Mouse (Mus musculus): ENCODE measurements around the gene Gm16253. TPM values are rescaled to one million over a fixed set of nuclear protein-coding genes. Genes with fewer than 3 reads are reported as not detected.
"Not testable (repeated sequence)": the region's sequence is repeated elsewhere in the genome, so short reads cannot be mapped to it uniquely, and the experiment has no call there.

The Gm16253 gene
- polyA plus RNA-seq, 1 experiment = not detected

GRCm38 (mm10) chr3:96602704-96603084 is 25.9 kb downstream of the Gm16253 start:
- Histone ChIP-seq H3K27ac (ENCODE audit: insufficient read depth, low read depth, low read length) (peak overlapping the region; percentile 34; the same call in 1 of the 2 replicates), H3K4me3 (ENCODE audit: low read depth, low read length) (no peak overlapping the region), H3K4me1 (ENCODE audit: control insufficient read depth, insufficient read depth, insufficient read length, low read length) (peaks cover 8% of the 10 kb centered on the region; the same call in 1 of the 2 replicates), H3K36me3 (ENCODE audit: control insufficient read depth, insufficient read depth, low read length) (no peaks in the 10 kb centered on the region), H3K27me3 (ENCODE audit: control insufficient read depth, insufficient read depth, low read length) (peaks cover 30% of the 10 kb centered on the region)
- 31% methylated on average over 5 of the region's 5 CpGs for WGBS
- TF ChIP-seq POLR2A (IDR thresholded peaks at IDR 0.05; ENCODE audit: low read depth, low read length) (no peak), CTCF (IDR thresholded peaks at IDR 0.05; ENCODE audit: extremely low read depth, insufficient read length, insufficient replicate concordance, low read depth, low read length) (no peak)

GRCm38 (mm10) chr3:96603311-96603710 is 26.5 kb downstream of the Gm16253 start:
- no peak overlapping the region for H3K27ac ChIP-seq (ENCODE audit: insufficient read depth, low read depth, low read length)
- no peaks in the 10 kb centered on the region for H3K36me3 ChIP-seq (ENCODE audit: control insufficient read depth, insufficient read depth, low read length)
- H3K27me3 ChIP-seq (ENCODE audit: control insufficient read depth, insufficient read depth, low read length) = peaks cover 24% of the 10 kb centered on the region
- peaks cover 4% of the 10 kb centered on the region; the same call in 1 of the 2 replicates for H3K4me1 ChIP-seq (ENCODE audit: control insufficient read depth, insufficient read depth, insufficient read length, low read length)
- TF ChIP-seq POLR2A (IDR thresholded peaks at IDR 0.05; ENCODE audit: low read depth, low read length) (no peak), CTCF (IDR thresholded peaks at IDR 0.05; ENCODE audit: extremely low read depth, insufficient read length, insufficient replicate concordance, low read depth, low read length) (no peak)
- 63% methylated on average over 5 of the region's 5 CpGs for WGBS
- H3K4me3 ChIP-seq (ENCODE audit: low read depth, low read length) = no peak overlapping the region

- H3K27me3 ChIP-seq (ENCODE audit: control insufficient read depth, insufficient read depth, low read length); H3K36me3 ChIP-seq (ENCODE audit: control insufficient read depth, insufficient read depth, low read length); H3K4me1 ChIP-seq (ENCODE audit: control insufficient read depth, insufficient read depth, insufficient read length, low read length); H3K27ac ChIP-seq (ENCODE audit: insufficient read depth, low read depth, low read length); H3K4me3 ChIP-seq (ENCODE audit: low read depth, low read length): not testable (repeated sequence)
- 86% methylated on average over 4 of the region's 4 CpGs for WGBS
Observed at GRCm38 (mm10) chr3:96606007-96606406, 29.2 kb downstream of the Gm16253 start.

GRCm38 (mm10) chr3:96606618-96607017 is 29.8 kb downstream of the Gm16253 start:
- 0 out of 2 replicates have a peak, but pooled peaks cover 5% of the 10 kb centered on the region for H3K27me3 ChIP-seq (ENCODE audit: control insufficient read depth, insufficient read depth, low read length)
- no peak overlapping the region for H3K27ac ChIP-seq (ENCODE audit: insufficient read depth, low read depth, low read length)
- WGBS = 86% methylated on average over 4 of the region's 4 CpGs
- no peaks in the 10 kb centered on the region for H3K4me1 ChIP-seq (ENCODE audit: control insufficient read depth, insufficient read depth, insufficient read length, low read length)
- TF ChIP-seq POLR2A (IDR thresholded peaks at IDR 0.05; ENCODE audit: low read depth, low read length) = no peak
- TF ChIP-seq CTCF (IDR thresholded peaks at IDR 0.05; ENCODE audit: extremely low read depth, insufficient read length, insufficient replicate concordance, low read depth, low read length) = no peak
- no peak overlapping the region for H3K4me3 ChIP-seq (ENCODE audit: low read depth, low read length)
- H3K36me3 ChIP-seq (ENCODE audit: control insufficient read depth, insufficient read depth, low read length) = no peaks in the 10 kb centered on the region

- no peak for TF ChIP-seq POLR2A (IDR thresholded peaks at IDR 0.05; ENCODE audit: low read depth, low read length)
- no peak for TF ChIP-seq CTCF (IDR thresholded peaks at IDR 0.05; ENCODE audit: extremely low read depth, insufficient read length, insufficient replicate concordance, low read depth, low read length)
- Histone ChIP-seq H3K36me3 (ENCODE audit: control insufficient read depth, insufficient read depth, low read length) (peaks cover 9% of the 10 kb centered on the region), H3K4me3 (ENCODE audit: low read depth, low read length) (no peak overlapping the region), H3K4me1 (ENCODE audit: control insufficient read depth, insufficient read depth, insufficient read length, low read length) (no peaks in the 10 kb centered on the region), H3K27ac (ENCODE audit: insufficient read depth, low read depth, low read length) (no peak overlapping the region), H3K27me3 (ENCODE audit: control insufficient read depth, insufficient read depth, low read length) (no peaks in the 10 kb centered on the region)
- 91% methylated on average over 3 of the region's 3 CpGs for WGBS
Observed at GRCm38 (mm10) chr3:96617941-96618340, 41.2 kb downstream of the Gm16253 start.

GRCm38 (mm10) chr3:96623201-96623600 is 46.4 kb downstream of the Gm16253 start:
- no peaks in the 10 kb centered on the region for H3K4me1 ChIP-seq (ENCODE audit: control insufficient read depth, insufficient read depth, insufficient read length, low read length)
- H3K36me3 ChIP-seq (ENCODE audit: control insufficient read depth, insufficient read depth, low read length) = peaks cover 8% of the 10 kb centered on the region
- no peak overlapping the region for H3K27ac ChIP-seq (ENCODE audit: insufficient read depth, low read depth, low read length)
- no peak overlapping the region for H3K4me3 ChIP-seq (ENCODE audit: low read depth, low read length)
- no peaks in the 10 kb centered on the region for H3K27me3 ChIP-seq (ENCODE audit: control insufficient read depth, insufficient read depth, low read length)
- TF ChIP-seq CTCF (IDR thresholded peaks at IDR 0.05; ENCODE audit: extremely low read depth, insufficient read length, insufficient replicate concordance, low read depth, low read length) (no peak), POLR2A (IDR thresholded peaks at IDR 0.05; ENCODE audit: low read depth, low read length) (no peak)
- WGBS = 95% methylated on average over 4 of the region's 4 CpGs

GRCm38 (mm10) chr3:96629729-96630600 is 53.2 kb downstream of the Gm16253 start, which contains the start of gene Rbm8a:
Gene Rbm8a, plus strand, starts transcription at chr3:96629933.
- under 1% methylated on average over 48 of the region's 48 CpGs for WGBS
- no peaks in the 10 kb centered on the region for H3K27me3 ChIP-seq (ENCODE audit: control insufficient read depth, insufficient read depth, low read length)
- H3K27ac ChIP-seq (ENCODE audit: insufficient read depth, low read depth, low read length) = peak within 1 kb of the TSS; percentile 76
- H3K4me1 ChIP-seq (ENCODE audit: control insufficient read depth, insufficient read depth, insufficient read length, low read length) = no peaks in the 10 kb centered on the region; the same call in 1 of the 2 replicates
- H3K36me3 ChIP-seq (ENCODE audit: control insufficient read depth, insufficient read depth, low read length) = peaks cover 11% of the 10 kb centered on the region
- H3K4me3 ChIP-seq (ENCODE audit: low read depth, low read length) = peak within 1 kb of the TSS; percentile 87
- TF ChIP-seq CTCF (IDR thresholded peaks at IDR 0.05; ENCODE audit: extremely low read depth, insufficient read length, insufficient replicate concordance, low read depth, low read length) (no peak), POLR2A (IDR thresholded peaks at IDR 0.05; ENCODE audit: low read depth, low read length) (peak; percentile 80)

Other genes starting within 250 kb of the Gm16253 start
- not detected in 2 replicates for gene BC107364, start 124.7 kb upstream of the Gm16253 start, polyA plus RNA-seq (2012; rRNA removed)
- 0.06 TPM in 1 of 2 replicates, not detected in the other for gene Hfe2, start 51.8 kb upstream of the Gm16253 start, polyA plus RNA-seq (2012; rRNA removed)
- gene Txnip, start 19.0 kb upstream of the Gm16253 start, polyA plus RNA-seq (2012; rRNA removed) = 167 and 384 TPM in 2 replicates
- 3.4 and 7.9 TPM in 2 replicates for gene Polr3gl, start 17.2 kb downstream of the Gm16253 start, polyA plus RNA-seq (2012; rRNA removed)
- gene Ankrd34a, start 19.7 kb downstream of the Gm16253 start, polyA plus RNA-seq (2012; rRNA removed) = 0.44 and 0.63 TPM in 2 replicates
- gene Lix1l, start 24.2 kb downstream of the Gm16253 start, polyA plus RNA-seq (2012; rRNA removed) = 2.9 and 7.6 TPM in 2 replicates
- gene Rbm8a, start 52.9 kb downstream of the Gm16253 start, polyA plus RNA-seq (2012; rRNA removed) = 1.4 and 5.8 TPM in 2 replicates
- 11.0 and 21.1 TPM in 2 replicates for gene Pex11b, start 58.4 kb downstream of the Gm16253 start, polyA plus RNA-seq (2012; rRNA removed)
- 0.05 TPM in 1 of 2 replicates, not detected in the other for gene Gm42957, start 58.5 kb downstream of the Gm16253 start, polyA plus RNA-seq (2012; rRNA removed)
- 0.49 and 0.53 TPM in 2 replicates for gene Itga10, start 68.6 kb downstream of the Gm16253 start, polyA plus RNA-seq (2012; rRNA removed)
- gene Ankrd35, start 93.1 kb downstream of the Gm16253 start, polyA plus RNA-seq (2012; rRNA removed) = 0.74 and 1.8 TPM in 2 replicates
- 10.1 and 17.9 TPM in 2 replicates for gene Pias3, start 119.4 kb downstream of the Gm16253 start, polyA plus RNA-seq (2012; rRNA removed)
- gene Nudt17, start 131.6 kb downstream of the Gm16253 start, polyA plus RNA-seq (2012; rRNA removed) = 0.70 and 1.2 TPM in 2 replicates
- 20.0 and 47.6 TPM in 2 replicates for gene Polr3c, start 150.6 kb downstream of the Gm16253 start, polyA plus RNA-seq (2012; rRNA removed)
- gene Rnf115, start 150.7 kb downstream of the Gm16253 start, polyA plus RNA-seq (2012; rRNA removed) = 7.5 and 17.7 TPM in 2 replicates